Mouse (Mus musculus) heart, adult 2 months (tissue): ENCODE results near the gene Slc27a2.

Experiments
- CTCF ChIP-seq: fragments of 200-600 bp; IDR thresholded peaks from 2 replicates; pipeline ENCODE4 v1.8.1; 2022; ENCODE audit warnings: antibody characterized with exemption, mild to moderate bottlenecking, moderate library complexity
- EP300 ChIP-seq: fragments of 200-500 bp; IDR thresholded peaks from 2 replicates; pipeline ENCODE4 v1.6.1; 2011; ENCODE audit warnings: low read depth, low read length, control low read depth; ENCODE audit not compliant: insufficient read depth
- POLR2A ChIP-seq: fragments of 200-500 bp; IDR thresholded peaks from 2 replicates; pipeline ENCODE4 v1.6.1; 2011; ENCODE audit warnings: mild to moderate bottlenecking, low read depth, low read length, control low read depth; ENCODE audit not compliant: insufficient read depth

DNA sequence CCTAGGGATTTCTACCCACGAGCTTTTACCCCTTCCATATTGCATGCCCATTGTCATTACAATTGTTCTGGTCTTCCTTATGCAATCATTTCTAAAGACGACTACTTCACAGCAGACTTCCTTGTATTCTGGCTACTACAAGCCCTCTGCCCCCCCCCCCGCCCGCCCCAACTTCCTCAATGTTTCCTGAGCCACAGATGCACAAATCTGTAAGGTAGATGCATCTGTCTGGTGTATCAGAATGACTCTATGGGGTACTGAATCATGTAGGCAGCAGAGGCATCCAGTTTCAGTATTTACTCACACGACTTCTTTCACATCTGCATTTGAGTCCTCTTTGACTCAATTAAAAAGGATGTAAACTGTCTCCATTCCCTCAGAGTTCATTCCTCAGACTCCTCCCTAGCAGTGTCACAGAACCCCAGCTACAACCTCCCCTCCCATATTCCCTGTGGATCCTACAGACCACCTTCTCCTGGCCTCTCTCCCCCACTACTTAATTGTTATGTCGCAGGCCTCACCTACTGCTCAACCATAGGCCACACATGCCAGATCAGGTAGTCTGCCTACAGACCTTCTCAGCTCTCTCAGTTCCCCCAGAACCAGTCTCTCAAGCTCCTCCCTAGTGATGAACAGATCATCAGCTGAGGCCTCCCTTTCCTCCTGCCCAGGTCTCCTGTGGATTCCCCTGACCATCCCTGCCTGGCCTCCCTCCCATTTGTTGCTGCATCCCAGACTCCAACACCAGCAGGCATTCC is 37.0 kb upstream of the Slc27a2 start:
- TF ChIP-seq CTCF (no peak), POLR2A (no peak), EP300 (no peak)
